Mouse (Mus musculus) heart, embryonic 11.5 days (tissue): ENCODE results near the gene Bbof1. TPM values are rescaled to one million over a fixed set of nuclear protein-coding genes. Genes with fewer than 3 reads are reported as not detected.
A peak's percentile ranks its signal among the peaks of the same experiment; 100 is the strongest.

Source experiments
- ATAC-seq: fragments of 200-750 bp; cut with Nextera tagmentation; replicated peaks from 2 replicates; pipeline ENCODE4 v1.8.0; 2017; ENCODE audit warnings: moderate library complexity; ENCODE audit not compliant: insufficient number of reproducible peaks, low FRiP score, low TSS enrichment
- H3K27ac ChIP-seq: fragments of 300-500 bp; sonication (generic); 2 replicates; pipeline ENCODE4 v1.5.1; 2014; ENCODE audit warnings: mild to moderate bottlenecking, low read depth, low read length
- H3K27me3 ChIP-seq: fragments of 300-500 bp; sonication (generic); 2 replicates; pipeline ENCODE4 v1.6.1; 2014; ENCODE audit warnings: mild to moderate bottlenecking, low read length, mixed read lengths; ENCODE audit not compliant: control insufficient read depth, insufficient read depth
- H3K36me3 ChIP-seq: fragments of 300-500 bp; sonication (generic); 2 replicates; pipeline ENCODE4 v1.6.1; 2014; ENCODE audit warnings: mild to moderate bottlenecking, low read length, moderate library complexity, mixed read lengths; ENCODE audit not compliant: control insufficient read depth, insufficient read depth
- H3K4me1 ChIP-seq: fragments of 300-500 bp; sonication (generic); 2 replicates; pipeline ENCODE4 v1.6.1; 2014; ENCODE audit warnings: low read length; ENCODE audit not compliant: control insufficient read depth, insufficient read depth
- H3K4me2 ChIP-seq: fragments of 300-500 bp; sonication (generic); 2 replicates; pipeline ENCODE4 v1.6.1; 2014; ENCODE audit warnings: mild to moderate bottlenecking, moderate library complexity
- H3K4me3 ChIP-seq: fragments of 300-500 bp; sonication (generic); 2 replicates; pipeline ENCODE4 v1.5.1; 2014; ENCODE audit warnings: low read depth, low read length
- H3K9ac ChIP-seq: fragments of 300-500 bp; sonication (generic); 2 replicates; pipeline ENCODE4 v1.6.1; 2014; ENCODE audit warnings: mild to moderate bottlenecking, low read depth, low read length, moderate library complexity
- H3K9me3 ChIP-seq: fragments of 300-500 bp; sonication (generic); replicated peaks from 2 replicates; pipeline ENCODE4 v1.6.1; 2016; ENCODE audit warnings: low read length; ENCODE audit not compliant: control insufficient read depth
- WGBS: fragments of 180-500 bp; shearing (Covaris S2); extraction: QIAGEN DNeasy Blood & Tissue Kit; methylation state at CpG from one replicate; pipeline ENCODE4 v1.1.7; 2014; ENCODE audit not compliant: insufficient replicate concordance; 5-methylcytosine and 5-hydroxymethylcytosine counted together
- polyA plus RNA-seq: library from polyadenylated mRNA; unstranded; fragments of >200 nt; fragmentation: Nextera tagmentation; extraction: Ambion mirVana; gene quantifications from 2 replicates; pipeline ENCODE4 v1.2.1, GENCODE M21; 2014

The Bbof1 gene
- polyA plus RNA-seq, 1 experiment from 2014 or later = 1.1 TPM

- Histone ChIP-seq H3K36me3 (no peaks in the 10 kb centered on the region), H3K4me1 (peaks cover 9% of the 10 kb centered on the region; the same call in 1 of the 2 replicates), H3K27me3 (no peaks in the 10 kb centered on the region), H3K9ac (no peak overlapping the region), H3K27ac (no peak overlapping the region), H3K4me2 (no peak overlapping the region), H3K4me3 (no peak overlapping the region), H3K9me3 (no peaks in the 10 kb centered on the region)
- WGBS = 79% methylated on average over 1 of the region's 1 CpGs
- ATAC-seq = no peak
These were observed 38.5 kb downstream of the Bbof1 start for GRCm38 (mm10) chr12:84447386-84447785.

- Histone ChIP-seq H3K9me3 (no peaks in the 10 kb centered on the region), H3K4me3 (no peak overlapping the region), H3K4me2 (no peak overlapping the region), H3K27ac (no peak overlapping the region), H3K4me1 (peaks cover 9% of the 10 kb centered on the region; the same call in 1 of the 2 replicates), H3K27me3 (no peaks in the 10 kb centered on the region), H3K9ac (no peak overlapping the region), H3K36me3 (no peaks in the 10 kb centered on the region)
- 71% methylated on average over 6 of the region's 6 CpGs for WGBS
- ATAC-seq = no peak
These were observed 39.3 kb downstream of the Bbof1 start for GRCm38 (mm10) chr12:84448181-84448580.

- 40% methylated on average over 10 of the region's 10 CpGs for WGBS
- no peak overlapping the region for H3K27ac ChIP-seq
- no peaks in the 10 kb centered on the region for H3K27me3 ChIP-seq
- no peak for ATAC-seq
- no peaks in the 10 kb centered on the region for H3K9me3 ChIP-seq
- H3K4me1 ChIP-seq = peaks cover 9% of the 10 kb centered on the region; the same call in 1 of the 2 replicates
- H3K4me2 ChIP-seq = peak overlapping the region; percentile 90
- peak overlapping the region; percentile 87 for H3K4me3 ChIP-seq
- no peaks in the 10 kb centered on the region for H3K36me3 ChIP-seq
- peak overlapping the region; percentile 74 for H3K9ac ChIP-seq
These were observed 41.0 kb downstream of the Bbof1 start for GRCm38 (mm10) chr12:84449887-84450286.

GRCm38 (mm10) chr12:84450351-84450717 lies 41.5 kb downstream of the Bbof1 start:
- H3K4me2 ChIP-seq = peak overlapping the region; percentile 90
- 0% methylated on average over 6 of the region's 6 CpGs for WGBS
- H3K27me3 ChIP-seq = no peaks in the 10 kb centered on the region
- no peaks in the 10 kb centered on the region for H3K36me3 ChIP-seq
- peak overlapping the region; percentile 74 for H3K9ac ChIP-seq
- peak overlapping the region; percentile 70 for H3K27ac ChIP-seq
- peaks cover 9% of the 10 kb centered on the region; the same call in 1 of the 2 replicates for H3K4me1 ChIP-seq
- peak overlapping the region; percentile 87 for H3K4me3 ChIP-seq
- no peak for ATAC-seq
- H3K9me3 ChIP-seq = no peaks in the 10 kb centered on the region

GRCm38 (mm10) chr12:84450718-84451646 lies 42.1 kb downstream of the Bbof1 start, which contains the start of the genes Aldh6a1 and Lin52:
Gene Aldh6a1 (minus strand): TSS chr12:84451004.
Gene Lin52 (plus strand): TSS chr12:84451422.
- Histone ChIP-seq H3K27me3 (no peaks in the 10 kb centered on the region), H3K4me3 (peak within 1 kb of the TSS; percentile 87), H3K9ac (peak within 1 kb of the TSS; percentile 79), H3K4me1 (peaks cover 9% of the 10 kb centered on the region; the same call in 1 of the 2 replicates), H3K9me3 (no peaks in the 10 kb centered on the region), H3K27ac (peak within 1 kb of the TSS; percentile 75), H3K4me2 (peak within 1 kb of the TSS; percentile 96), H3K36me3 (no peaks in the 10 kb centered on the region)
- ATAC-seq = peak; percentile 98
- WGBS = under 1% methylated on average over 49 of the region's 49 CpGs

GRCm38 (mm10) chr12:84451801-84452200 lies 42.9 kb downstream of the Bbof1 start:
- WGBS = under 1% methylated on average over 11 of the region's 11 CpGs
- no peak for ATAC-seq

GRCm38 (mm10) chr12:84456911-84457310 lies 48.0 kb downstream of the Bbof1 start:
- Histone ChIP-seq H3K27me3 (no peaks in the 10 kb centered on the region), H3K9me3 (no peaks in the 10 kb centered on the region), H3K4me2 (no peak overlapping the region), H3K4me1 (no peaks in the 10 kb centered on the region), H3K36me3 (peaks cover 11% of the 10 kb centered on the region), H3K27ac (no peak overlapping the region), H3K4me3 (no peak overlapping the region), H3K9ac (no peak overlapping the region)
- 88% methylated on average over 3 of the region's 3 CpGs for WGBS
- no peak for ATAC-seq

More at GRCm38 (mm10) chr12:84451801-84452200, 42.9 kb downstream of the Bbof1 start:
- Histone ChIP-seq H3K4me3 (peak overlapping the region; percentile 87), H3K9me3 (no peaks in the 10 kb centered on the region), H3K4me2 (peak overlapping the region; percentile 96), H3K27ac (peak overlapping the region; percentile 75), H3K9ac (peak overlapping the region; percentile 79), H3K27me3 (no peaks in the 10 kb centered on the region), H3K36me3 (no peaks in the 10 kb centered on the region), H3K4me1 (peaks cover 9% of the 10 kb centered on the region; the same call in 1 of the 2 replicates)

- Histone ChIP-seq H3K4me1 (no peaks in the 10 kb centered on the region), H3K4me3 (no peak overlapping the region), H3K36me3 (peaks cover 13% of the 10 kb centered on the region), H3K4me2 (no peak overlapping the region), H3K9ac (no peak overlapping the region), H3K9me3 (no peaks in the 10 kb centered on the region), H3K27ac (no peak overlapping the region), H3K27me3 (no peaks in the 10 kb centered on the region)
- WGBS = 59% methylated on average over 1 of the region's 1 CpGs
- ATAC-seq = no peak
These were observed 51.0 kb downstream of the Bbof1 start for GRCm38 (mm10) chr12:84459845-84460244.
